Mouse (Mus musculus) adrenal gland, postnatal 14 days (tissue): ENCODE data around the gene Map2k5. TPM values are rescaled to one million over a fixed set of nuclear protein-coding genes. Genes with fewer than 3 reads are reported as not detected.

Experiments
- DNase-seq: peaks from one replicate; pipeline ENCODE4 v3.0.0; 2021; ENCODE audit warnings: mixed read lengths
- total RNA-seq: library from RNA; stranded (reverse); gene quantifications from 2 replicates; pipeline ENCODE4 v1.2.3, GENCODE M21; 2021

Gene Map2k5
- total RNA-seq, 1 experiment from 2014 or later = 30.4 TPM

GRCm38 (mm10) chr9:63258768-63259167 lies 118.9 kb downstream of the Map2k5 start:
- DNase-seq = no peak

DNA sequence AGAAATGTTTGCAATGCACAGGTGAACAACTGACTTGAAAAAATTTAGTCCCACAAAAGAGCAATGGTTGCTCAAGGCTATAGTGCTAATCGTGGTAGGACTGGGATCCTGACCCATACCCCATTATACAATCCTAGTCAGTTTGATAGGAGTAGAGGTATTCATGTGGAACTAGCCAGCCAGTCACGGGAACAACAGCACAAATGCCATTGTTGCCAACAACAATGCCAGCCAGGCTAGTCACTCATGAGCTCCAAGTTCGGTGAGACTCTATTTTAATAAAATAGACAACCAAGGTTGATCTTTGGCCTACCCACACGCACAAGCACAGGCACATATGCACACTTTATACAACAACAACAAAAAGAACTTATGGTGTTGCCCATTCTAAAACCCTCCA lies 120.0 kb downstream of the Map2k5 start:
- DNase-seq = no peak

- no peak for DNase-seq
Measured at GRCm38 (mm10) chr9:63250841-63251626, 126.7 kb downstream of the Map2k5 start.

- DNase-seq = no peak
Measured at GRCm38 (mm10) chr9:63248095-63248787, 129.5 kb downstream of the Map2k5 start.

- DNase-seq = no peak
Measured at GRCm38 (mm10) chr9:63246568-63247169, 131.0 kb downstream of the Map2k5 start.

- no peak for DNase-seq
Measured at GRCm38 (mm10) chr9:63241961-63242360, 135.7 kb downstream of the Map2k5 start.

DNA sequence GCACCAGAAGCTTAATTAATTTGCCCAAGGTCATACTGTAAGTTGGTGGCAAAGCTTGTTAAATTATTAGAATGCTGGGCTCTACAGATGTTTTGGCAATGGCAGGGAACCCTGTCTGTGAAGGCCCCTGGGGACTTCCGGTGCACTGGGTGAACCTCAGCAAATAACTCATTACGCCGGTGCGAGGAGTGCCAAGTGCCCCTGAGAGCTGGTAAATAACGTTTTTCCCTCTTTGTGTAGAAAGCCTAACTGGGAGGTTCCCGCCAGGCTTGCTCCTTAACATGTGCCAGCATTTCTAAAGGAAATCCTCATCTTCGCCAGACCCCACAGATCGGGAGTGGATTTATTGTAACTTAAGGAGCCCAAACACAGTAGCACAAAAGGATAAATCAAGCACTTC lies 136.5 kb downstream of the Map2k5 start:
- peak; percentile 31 for DNase-seq

GRCm38 (mm10) chr9:63234356-63234755 lies 143.3 kb downstream of the Map2k5 start:
- no peak for DNase-seq

DNA sequence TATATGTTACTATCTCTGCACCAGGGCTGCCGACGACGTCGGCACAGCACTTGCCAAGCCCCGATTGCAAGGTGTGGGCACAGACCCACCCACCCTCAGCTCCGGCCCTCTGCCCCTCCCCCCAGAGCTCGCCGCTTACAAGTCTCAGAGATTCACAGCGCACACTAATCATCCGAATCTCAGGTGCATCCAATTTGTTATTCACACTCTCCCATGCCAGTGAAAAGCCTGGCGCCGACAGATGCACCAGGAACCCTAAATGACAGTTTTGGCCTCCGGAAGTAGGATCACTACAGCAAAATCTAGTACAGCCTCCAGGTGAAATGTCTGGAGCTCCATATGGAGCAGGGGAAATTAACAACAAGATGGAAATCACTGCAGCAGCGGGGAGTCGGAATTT lies 147.4 kb downstream of the Map2k5 start:
- no peak for DNase-seq

- DNase-seq = no peak
Measured at GRCm38 (mm10) chr9:63229124-63229523, 148.6 kb downstream of the Map2k5 start.

GRCm38 (mm10) chr9:63222161-63222560 lies 155.5 kb downstream of the Map2k5 start:
- peak; percentile 77 for DNase-seq

- DNase-seq = no peak
Measured at GRCm38 (mm10) chr9:63219851-63220250, 157.9 kb downstream of the Map2k5 start.

DNA sequence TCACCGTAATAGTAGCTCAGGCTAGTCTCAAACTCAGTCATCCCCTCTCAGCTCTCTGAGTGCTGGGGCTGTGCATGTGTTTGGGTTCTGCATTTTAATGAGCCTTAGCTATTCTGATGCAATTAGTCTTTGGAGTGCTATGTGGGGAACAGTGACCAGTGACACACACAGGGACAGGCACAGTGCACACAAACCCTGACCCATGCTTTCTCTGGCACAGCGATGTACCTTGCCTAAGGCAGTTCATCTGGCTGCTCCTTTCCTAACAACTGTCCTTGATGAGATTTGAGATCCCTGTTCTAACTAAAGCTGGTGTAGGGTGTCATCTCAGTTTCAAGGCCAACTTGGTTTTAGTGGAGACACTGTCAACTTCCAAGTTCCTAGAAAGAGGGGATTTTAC lies 162.7 kb downstream of the Map2k5 start:
- peak; percentile 15 for DNase-seq

DNA sequence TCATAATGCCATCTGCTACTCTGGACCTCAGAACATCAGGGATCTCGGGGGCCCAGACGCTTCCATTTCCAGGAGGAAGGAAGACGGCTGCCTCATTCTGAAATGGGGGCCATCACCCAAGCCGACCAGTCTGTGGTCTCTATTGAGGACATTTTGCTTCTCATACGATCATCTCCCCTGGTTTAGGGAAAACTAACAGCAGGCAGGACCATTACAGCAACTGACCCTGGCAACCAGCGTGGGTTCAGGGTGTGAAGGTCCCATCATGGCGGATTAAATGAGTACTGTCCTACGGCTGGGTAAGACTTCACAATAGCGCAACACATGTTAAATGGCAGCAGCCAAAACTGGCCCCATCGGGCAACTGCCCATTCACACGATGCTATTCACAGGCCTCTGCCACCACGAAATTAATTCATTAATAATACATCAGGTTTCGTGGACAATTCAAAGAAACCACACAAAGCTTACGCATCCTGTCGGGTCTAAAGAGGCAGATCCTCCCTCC lies 170.9 kb downstream of the Map2k5 start:
- no peak for DNase-seq

GRCm38 (mm10) chr9:63203461-63203860 lies 174.2 kb downstream of the Map2k5 start:
- DNase-seq = no peak

DNA sequence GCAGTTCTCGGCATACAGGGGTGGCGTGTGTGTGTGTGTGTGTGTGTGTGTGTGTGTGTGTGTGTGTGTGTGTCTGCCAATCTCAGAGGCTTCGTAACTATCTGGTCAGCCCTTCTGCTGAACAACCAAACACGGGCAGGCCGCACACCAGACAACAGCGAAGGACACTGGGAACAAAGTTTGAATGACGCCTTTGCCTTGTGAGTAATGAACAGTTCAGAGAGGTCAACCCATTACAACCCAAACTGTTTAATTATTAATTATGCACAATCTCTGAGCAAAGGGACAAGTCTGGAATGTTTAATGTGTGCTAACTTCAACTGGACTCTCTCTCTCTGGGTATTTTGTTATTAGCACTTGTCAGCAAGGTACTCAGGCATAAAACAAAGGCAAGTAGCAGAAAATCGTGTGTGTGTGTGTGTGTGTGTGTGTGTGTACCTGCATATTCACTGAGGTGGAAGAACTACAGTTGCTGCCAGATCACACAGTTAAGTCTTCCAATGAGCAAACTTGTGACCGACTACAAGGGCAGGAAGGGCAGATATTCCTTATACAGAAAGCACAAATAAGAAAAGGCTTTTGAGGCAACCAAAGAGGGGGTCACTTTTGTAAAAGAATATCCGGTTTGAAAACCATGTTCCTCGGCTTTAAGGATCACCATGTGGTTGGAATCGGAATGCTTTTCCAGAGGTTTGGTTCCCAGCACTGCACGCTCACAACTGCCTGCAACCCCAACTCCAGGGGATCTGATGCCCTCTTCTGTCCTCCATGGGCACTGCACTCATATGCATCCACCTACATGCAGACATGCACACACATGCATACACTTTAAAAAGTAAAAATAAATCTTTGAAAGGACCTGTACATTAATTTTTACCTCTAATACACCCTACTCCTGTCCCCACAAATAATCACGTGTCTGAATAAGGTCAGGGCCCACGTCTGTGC lies 176.1 kb downstream of the Map2k5 start:
- DNase-seq = no peak

DNA sequence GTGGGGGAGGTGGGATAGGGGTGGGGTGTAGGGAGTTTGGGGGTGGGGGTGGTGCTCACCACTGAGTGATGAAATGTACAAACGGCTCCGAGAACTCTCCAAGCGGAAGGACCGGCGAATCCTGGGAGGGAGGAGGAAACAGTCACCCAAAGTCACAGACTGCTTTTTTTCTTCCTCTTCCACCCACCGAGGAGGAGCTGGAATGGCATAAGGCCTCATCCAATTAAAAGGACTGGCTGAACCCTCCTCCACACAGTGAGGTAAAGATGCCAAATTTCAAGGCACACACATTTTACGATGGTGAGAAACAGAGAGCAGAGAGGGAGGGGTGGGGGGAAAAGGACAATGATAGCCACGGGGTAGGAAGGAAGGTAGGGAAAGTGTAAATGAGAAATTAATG lies 180.4 kb downstream of the Map2k5 start:
- no peak for DNase-seq

DNA sequence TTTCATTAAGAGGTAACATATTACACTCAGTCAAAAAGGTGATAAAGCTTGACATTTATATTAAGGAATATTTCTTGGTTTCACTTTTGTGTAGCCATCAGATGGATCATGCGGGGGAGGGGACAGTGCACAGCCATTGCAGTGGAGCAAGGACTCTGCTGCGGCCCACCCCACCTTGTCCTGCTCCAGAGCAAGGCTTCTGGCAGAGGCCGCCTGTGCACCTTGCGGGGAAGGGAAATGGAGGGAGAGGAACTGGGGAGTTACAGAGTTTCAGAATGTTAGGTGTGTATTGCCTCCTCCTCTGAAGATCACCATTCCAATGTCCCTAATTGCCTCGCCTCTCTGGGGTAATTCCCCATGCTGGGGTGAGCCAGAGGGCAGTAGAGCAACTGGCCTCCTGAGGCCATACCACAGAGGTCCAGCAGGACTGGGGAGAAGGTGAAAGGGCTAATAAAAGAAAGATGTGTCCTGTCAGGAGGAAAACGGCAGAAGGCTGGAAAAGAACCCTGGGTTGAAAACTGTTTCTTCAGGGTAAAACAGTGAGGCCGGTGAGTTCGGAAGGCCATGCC lies 181.5 kb downstream of the Map2k5 start:
- peak; percentile 59 for DNase-seq

DNA sequence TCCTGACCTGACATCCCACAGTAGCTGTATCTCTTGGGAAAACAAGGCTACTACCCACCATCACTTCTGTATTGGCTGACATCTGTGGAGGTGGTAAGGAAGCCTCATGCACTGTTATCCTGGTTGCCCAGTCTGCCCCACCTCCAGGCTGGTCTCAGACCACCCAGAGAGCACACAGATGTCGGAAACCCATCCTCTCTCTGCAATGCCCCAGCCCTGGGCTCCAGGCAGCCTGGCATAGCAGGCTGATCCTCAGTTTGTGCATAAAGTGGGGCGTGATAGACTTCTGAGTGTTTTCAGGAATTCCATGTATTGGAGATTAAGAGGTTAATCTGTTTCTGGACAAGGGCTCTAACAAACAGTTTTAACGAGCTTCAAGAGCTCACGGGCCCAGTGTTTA lies 182.2 kb downstream of the Map2k5 start:
- DNase-seq = no peak

DNA sequence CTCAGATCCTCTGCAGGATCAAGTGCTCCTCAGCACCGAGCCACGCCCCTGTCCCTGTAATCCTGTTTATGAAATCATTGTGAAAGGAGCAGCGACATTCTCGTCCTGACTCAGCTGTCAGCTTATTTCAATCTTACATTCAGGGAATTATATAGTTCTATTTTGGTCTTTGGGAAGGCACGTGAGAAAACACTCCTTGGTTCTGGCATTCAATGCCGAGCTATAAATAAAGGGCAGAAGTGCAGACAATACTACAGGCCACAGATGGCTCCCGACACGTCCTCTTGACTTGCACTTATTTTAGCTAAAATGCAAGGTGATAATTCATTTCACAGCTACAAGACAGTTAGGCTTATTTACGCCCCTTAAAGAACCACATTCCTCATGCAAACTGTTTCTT lies 182.9 kb downstream of the Map2k5 start:
- no peak for DNase-seq

DNA sequence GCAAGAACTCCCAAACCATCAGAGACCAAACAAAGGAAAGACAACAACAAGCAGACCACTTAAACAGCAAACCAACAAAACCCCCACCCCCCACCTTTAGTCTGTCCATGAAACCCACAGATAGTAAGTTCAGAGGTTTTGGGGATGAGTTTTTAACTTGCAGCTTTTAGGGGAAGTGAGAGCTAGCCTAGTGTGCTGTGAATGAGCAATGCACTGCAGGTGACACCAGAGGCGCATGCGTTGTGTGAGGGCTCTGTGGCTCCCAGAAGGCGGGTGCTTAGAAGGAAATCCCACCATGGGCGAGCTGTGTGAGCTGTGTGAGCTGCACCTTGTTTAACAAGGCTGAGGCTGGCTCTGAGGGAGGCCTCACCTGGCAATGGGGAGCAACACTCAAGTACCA lies 184.9 kb downstream of the Map2k5 start:
- no peak for DNase-seq

- DNase-seq = peak; percentile 71
Measured at GRCm38 (mm10) chr9:63187310-63187709, 190.4 kb downstream of the Map2k5 start.
